Mouse (Mus musculus) forebrain, embryonic 15.5 days (tissue): ENCODE measurements around the gene Plekhd1. TPM values are rescaled to one million over a fixed set of nuclear protein-coding genes. Genes with fewer than 3 reads are reported as not detected.

ENCODE experiments used
- ATAC-seq: fragments of 200-750 bp; cut with Nextera tagmentation; replicated peaks from 2 replicates; pipeline ENCODE4 v1.8.0; 2017; ENCODE audit warnings: mild to moderate bottlenecking, moderate TSS enrichment, moderate library complexity
- H3K27ac ChIP-seq: fragments of 300-500 bp; sonication (generic); replicated peaks from 2 replicates; pipeline ENCODE4 v1.5.1; 2015; ENCODE audit warnings: mild to moderate bottlenecking, inconsistent platforms
- H3K27me3 ChIP-seq: fragments of 300-500 bp; sonication (generic); 2 replicates; pipeline ENCODE4 v1.6.1; 2015; ENCODE audit warnings: inconsistent platforms
- H3K36me3 ChIP-seq: fragments of 300-500 bp; sonication (generic); 2 replicates; pipeline ENCODE4 v1.6.1; 2015; ENCODE audit warnings: mild to moderate bottlenecking, inconsistent platforms
- H3K4me1 ChIP-seq: fragments of 300-500 bp; sonication (generic); 2 replicates; pipeline ENCODE4 v1.6.1; 2015; ENCODE audit warnings: inconsistent platforms
- H3K4me2 ChIP-seq: fragments of 300-500 bp; sonication (generic); replicated peaks from 2 replicates; pipeline ENCODE4 v1.6.1; 2015; ENCODE audit warnings: mild to moderate bottlenecking, inconsistent platforms
- H3K4me3 ChIP-seq: fragments of 300-500 bp; sonication (generic); 2 replicates; pipeline ENCODE4 v1.5.1; 2015; ENCODE audit warnings: mild to moderate bottlenecking, inconsistent platforms
- H3K9ac ChIP-seq: fragments of 300-500 bp; sonication (generic); replicated peaks from 2 replicates; pipeline ENCODE4 v1.6.1; 2015; ENCODE audit warnings: mild to moderate bottlenecking, inconsistent platforms
- H3K9me3 ChIP-seq: fragments of 300-500 bp; sonication (generic); 2 replicates; pipeline ENCODE4 v1.6.1; 2016; ENCODE audit warnings: inconsistent platforms
- WGBS: fragments of 180-500 bp; shearing (Covaris S2); methylation state at CpG from one replicate; pipeline ENCODE4 v1.1.7; 2015; ENCODE audit warnings: mixed read lengths; 5-methylcytosine and 5-hydroxymethylcytosine counted together
- polyA plus RNA-seq: library from polyadenylated mRNA; unstranded; fragments of >200 nt; fragmentation: Nextera tagmentation; extraction: Ambion mirVana; gene quantifications from 2 replicates; pipeline ENCODE4 v1.2.1, GENCODE M21; 2015

Plekhd1 gene
- polyA plus RNA-seq, 1 experiment from 2014 or later = 0.89 TPM

DNA sequence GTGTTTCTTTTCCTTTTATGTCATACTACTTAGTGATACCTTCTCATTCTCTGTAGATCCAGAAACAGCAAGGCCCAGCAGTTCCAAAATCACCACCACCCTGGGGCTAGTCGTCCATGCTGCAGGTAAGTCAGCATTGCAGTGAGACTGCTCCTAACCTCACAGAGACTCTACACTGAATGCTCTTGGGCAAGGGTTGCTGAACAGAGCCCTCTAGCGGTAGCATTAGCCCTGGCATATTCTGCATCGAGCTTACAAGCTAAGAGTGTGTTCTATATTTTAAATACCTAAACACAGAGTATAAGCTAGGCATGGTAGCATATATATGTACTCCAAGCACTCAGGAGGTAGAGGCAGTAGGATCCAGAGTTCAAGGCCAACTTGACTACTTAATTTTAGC, 19.2 kb upstream of the Plekhd1 start:
- ATAC-seq = no peak
- WGBS = 15% methylated on average over 3 of the region's 3 CpGs
- H3K36me3 ChIP-seq = peaks cover 30% of the 10 kb centered on the region

DNA sequence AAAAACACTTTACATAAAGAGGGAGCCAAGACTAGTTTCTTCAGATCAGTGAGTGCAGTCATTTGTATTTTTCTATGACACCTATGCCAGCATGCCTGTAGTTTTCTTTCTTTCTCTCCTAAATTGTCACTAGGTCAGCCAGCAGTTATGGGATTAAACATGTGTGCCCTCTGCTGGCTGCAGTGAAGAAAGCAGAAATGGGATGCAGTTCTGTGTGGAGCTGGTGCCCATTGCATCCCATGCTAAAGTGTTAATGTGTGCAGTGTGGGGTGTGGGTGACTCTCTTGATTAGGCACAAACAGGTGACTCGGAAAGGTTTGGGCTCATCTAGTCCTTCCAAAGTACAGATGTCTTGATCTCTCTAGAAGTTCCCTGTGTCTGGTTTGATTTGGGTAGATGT, 11.1 kb upstream of the Plekhd1 start:
- Histone ChIP-seq H3K9me3 (no peaks in the 10 kb centered on the region), H3K9ac (no peak overlapping the region), H3K27ac (no peak overlapping the region), H3K4me3 (no peak overlapping the region), H3K36me3 (peaks cover 10% of the 10 kb centered on the region), H3K4me1 (no peaks in the 10 kb centered on the region), H3K27me3 (no peaks in the 10 kb centered on the region), H3K4me2 (no peak overlapping the region)
- WGBS = 88% methylated on average over 1 of the region's 1 CpGs
- ATAC-seq = no peak

More for the DNA sequence above, 19.2 kb upstream of the Plekhd1 start:
- Histone ChIP-seq H3K4me2 (no peak overlapping the region), H3K4me1 (no peaks in the 10 kb centered on the region), H3K9ac (no peak overlapping the region), H3K27me3 (no peaks in the 10 kb centered on the region), H3K4me3 (no peak overlapping the region), H3K27ac (no peak overlapping the region), H3K9me3 (no peaks in the 10 kb centered on the region)

- no peak for ATAC-seq
- Histone ChIP-seq H3K36me3 (no peaks in the 10 kb centered on the region; the same call in 1 of the 2 replicates), H3K9me3 (no peaks in the 10 kb centered on the region), H3K4me3 (no peak overlapping the region), H3K9ac (no peak overlapping the region), H3K4me1 (peaks cover 8% of the 10 kb centered on the region; the same call in 1 of the 2 replicates), H3K27me3 (no peaks in the 10 kb centered on the region), H3K27ac (no peak overlapping the region), H3K4me2 (no peak overlapping the region)
- WGBS = 96% methylated on average over 3 of the region's 3 CpGs
Measured at GRCm38 (mm10) chr12:80683554-80683953, 8.8 kb upstream of the Plekhd1 start.

- no peak for ATAC-seq
- H3K4me2 ChIP-seq = no peak overlapping the region
- H3K36me3 ChIP-seq = no peaks in the 10 kb centered on the region; the same call in 1 of the 2 replicates
- no peaks in the 10 kb centered on the region for H3K9me3 ChIP-seq
- H3K4me3 ChIP-seq = no peak overlapping the region
- no peak overlapping the region for H3K27ac ChIP-seq
- no peak overlapping the region for H3K9ac ChIP-seq
- 64% methylated on average over 3 of the region's 3 CpGs for WGBS
- no peaks in the 10 kb centered on the region for H3K27me3 ChIP-seq
- H3K4me1 ChIP-seq = peaks cover 8% of the 10 kb centered on the region; the same call in 1 of the 2 replicates
Measured at GRCm38 (mm10) chr12:80684316-80684715, 8.1 kb upstream of the Plekhd1 start.

DNA sequence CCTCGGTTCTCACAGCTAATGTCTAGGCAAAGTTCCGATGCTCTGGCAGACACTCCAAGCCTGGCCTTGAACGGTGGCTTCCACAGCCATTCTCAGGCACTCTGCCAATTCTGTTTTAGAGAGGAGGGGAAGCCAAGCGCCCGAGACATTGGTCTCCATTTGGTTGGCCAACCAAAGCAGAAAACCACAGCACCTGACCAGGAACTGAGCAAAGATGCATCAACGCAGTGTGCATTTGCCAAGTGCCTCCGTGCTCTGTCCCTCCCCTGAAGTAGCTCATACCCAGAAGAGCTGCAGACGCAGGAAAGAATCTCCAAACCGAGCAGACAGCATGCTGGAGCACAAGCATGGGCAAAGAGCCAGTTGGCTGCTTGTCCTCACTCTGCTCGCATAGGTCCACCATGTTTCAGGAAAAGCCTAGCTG, 4.6 kb upstream of the Plekhd1 start:
- 49% methylated on average over 10 of the region's 10 CpGs for WGBS
- peaks cover 22% of the 10 kb centered on the region for H3K4me1 ChIP-seq
- no peaks in the 10 kb centered on the region for H3K36me3 ChIP-seq
- no peak overlapping the region for H3K9ac ChIP-seq
- H3K4me2 ChIP-seq = no peak overlapping the region
- no peak overlapping the region for H3K4me3 ChIP-seq
- ATAC-seq = peak; percentile 67
- H3K9me3 ChIP-seq = no peaks in the 10 kb centered on the region
- H3K27me3 ChIP-seq = peaks cover 23% of the 10 kb centered on the region
- H3K27ac ChIP-seq = 0 out of 2 replicates have a peak overlapping the region, but pooled peaks have one; percentile 19

GRCm38 (mm10) chr12:80689696-80690095, 2.7 kb upstream of the Plekhd1 start:
- no peaks in the 10 kb centered on the region for H3K36me3 ChIP-seq
- no peak for ATAC-seq
- no peaks in the 10 kb centered on the region for H3K9me3 ChIP-seq
- H3K27me3 ChIP-seq = peaks cover 38% of the 10 kb centered on the region
- no peak overlapping the region for H3K27ac ChIP-seq
- WGBS = 65% methylated on average over 5 of the region's 5 CpGs
- no peak overlapping the region for H3K4me3 ChIP-seq
- no peak overlapping the region for H3K9ac ChIP-seq
- peaks cover 25% of the 10 kb centered on the region for H3K4me1 ChIP-seq
- H3K4me2 ChIP-seq = no peak overlapping the region

GRCm38 (mm10) chr12:80691671-80692091, 710 bp upstream of the Plekhd1 start:
- WGBS = 11% methylated on average over 12 of the region's 12 CpGs
- Histone ChIP-seq H3K9ac (no peak overlapping the region), H3K9me3 (no peaks in the 10 kb centered on the region), H3K27me3 (peaks cover 42% of the 10 kb centered on the region), H3K27ac (no peak overlapping the region), H3K4me1 (peaks cover 25% of the 10 kb centered on the region), H3K4me2 (peak overlapping the region; percentile 52; the same call in 1 of the 2 replicates), H3K36me3 (no peaks in the 10 kb centered on the region), H3K4me3 (peak overlapping the region; percentile 36; the same call in 1 of the 2 replicates)
- no peak for ATAC-seq

DNA sequence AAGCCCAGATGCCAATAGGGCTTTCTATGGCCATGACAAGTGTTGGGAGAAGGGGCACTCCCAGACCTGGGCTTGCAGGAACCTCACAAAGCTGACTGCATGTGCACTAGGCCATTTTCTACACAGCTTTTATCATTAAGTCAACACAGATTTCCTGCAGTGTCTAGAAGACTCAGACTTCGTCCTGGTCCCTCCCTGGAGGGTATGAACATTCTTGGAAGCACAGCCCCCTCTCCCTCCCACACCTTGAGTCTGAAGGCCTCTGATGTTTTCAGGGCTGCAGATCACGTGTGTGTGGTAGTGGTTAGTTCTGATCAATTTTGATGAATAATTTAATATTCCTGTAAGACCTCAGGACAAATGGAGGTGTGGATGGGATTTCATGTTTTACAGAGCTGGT, 1.3 kb downstream of the Plekhd1 start:
- Histone ChIP-seq H3K27me3 (peaks cover 42% of the 10 kb centered on the region), H3K27ac (no peak overlapping the region), H3K4me3 (no peak overlapping the region), H3K9me3 (no peaks in the 10 kb centered on the region), H3K4me2 (no peak overlapping the region), H3K36me3 (no peaks in the 10 kb centered on the region), H3K9ac (no peak overlapping the region), H3K4me1 (peaks cover 17% of the 10 kb centered on the region)
- ATAC-seq = no peak
- WGBS = 75% methylated on average over 2 of the region's 2 CpGs

DNA sequence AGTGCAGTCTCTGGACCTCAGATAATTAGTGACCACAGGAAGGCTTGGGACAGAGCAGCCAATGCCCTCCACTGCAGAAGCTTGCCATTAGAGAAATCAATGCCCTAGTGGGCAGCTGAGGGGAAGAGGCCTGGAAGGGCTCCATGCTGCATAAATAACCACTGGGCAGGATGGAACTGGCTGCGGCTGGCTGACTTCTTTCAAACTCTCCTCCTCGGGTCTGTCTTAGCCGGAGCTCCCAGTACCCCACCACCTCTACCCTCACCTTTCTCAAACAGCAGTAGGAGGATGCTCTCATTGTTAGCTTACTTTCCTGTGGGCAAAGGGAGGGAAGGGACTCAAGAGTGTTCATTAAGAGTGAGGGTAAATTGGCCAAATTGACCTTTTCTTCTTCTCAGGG, 2.6 kb downstream of the Plekhd1 start:
- H3K9ac ChIP-seq = no peak overlapping the region
- no peak overlapping the region for H3K4me3 ChIP-seq
- no peak overlapping the region for H3K27ac ChIP-seq
- peaks cover 42% of the 10 kb centered on the region for H3K27me3 ChIP-seq
- no peaks in the 10 kb centered on the region for H3K36me3 ChIP-seq
- no peak overlapping the region for H3K4me2 ChIP-seq
- peaks cover 17% of the 10 kb centered on the region for H3K4me1 ChIP-seq
- 64% methylated on average over 3 of the region's 3 CpGs for WGBS
- no peaks in the 10 kb centered on the region for H3K9me3 ChIP-seq
- ATAC-seq = no peak

- ATAC-seq = no peak
Measured at GRCm38 (mm10) chr12:80698526-80699143, 6.2 kb downstream of the Plekhd1 start.

DNA sequence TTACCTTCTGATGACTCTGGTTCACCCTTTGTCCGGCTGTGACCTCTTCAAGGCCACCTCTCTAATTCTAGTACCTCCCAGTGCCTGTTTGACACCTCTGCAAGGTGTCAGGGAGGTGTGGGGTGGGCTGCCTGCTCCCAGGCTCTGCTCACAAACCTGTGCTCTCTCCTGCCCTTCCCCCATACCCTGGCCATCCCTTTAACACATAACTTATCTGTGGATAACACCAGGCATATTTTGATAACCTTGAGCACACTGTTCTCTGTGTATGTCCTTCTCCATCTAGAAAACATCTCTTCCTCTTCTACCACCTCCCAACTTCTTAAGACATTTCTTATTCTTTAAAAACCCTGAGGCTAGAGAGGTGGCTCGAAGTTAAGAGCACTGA, 6.7 kb downstream of the Plekhd1 start:
- WGBS = 78% methylated on average over 2 of the region's 2 CpGs

More at GRCm38 (mm10) chr12:80698526-80699143, 6.2 kb downstream of the Plekhd1 start:
- no peak overlapping the region for H3K4me3 ChIP-seq
- H3K4me2 ChIP-seq = no peak overlapping the region
- no peak overlapping the region for H3K27ac ChIP-seq
- no peaks in the 10 kb centered on the region for H3K4me1 ChIP-seq
- H3K27me3 ChIP-seq = peaks cover 11% of the 10 kb centered on the region
- no peaks in the 10 kb centered on the region for H3K36me3 ChIP-seq
- WGBS = 92% methylated on average over 5 of the region's 5 CpGs
- H3K9me3 ChIP-seq = no peaks in the 10 kb centered on the region
- H3K9ac ChIP-seq = no peak overlapping the region

DNA sequence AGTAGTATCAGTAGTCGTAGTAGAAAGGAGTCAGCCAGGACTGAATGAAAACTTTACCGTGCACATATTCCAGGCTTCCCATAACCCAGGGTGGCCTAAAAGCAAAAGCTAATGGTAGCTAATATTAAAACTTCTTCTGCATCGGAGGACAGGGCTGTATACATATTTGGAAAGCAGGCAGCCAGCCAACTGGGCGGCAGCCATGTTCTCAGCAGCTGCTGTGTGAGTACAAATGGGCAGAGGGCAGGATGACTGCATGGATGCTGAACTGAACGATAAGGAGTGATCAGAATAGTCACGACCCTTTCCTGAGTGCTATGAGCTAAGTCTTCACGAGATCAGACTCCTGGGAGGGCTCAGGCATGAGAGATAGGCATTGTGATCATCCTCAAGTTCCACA, 8.9 kb downstream of the Plekhd1 start:
- Histone ChIP-seq H3K9ac (no peak overlapping the region), H3K4me1 (peaks cover 6% of the 10 kb centered on the region), H3K9me3 (no peaks in the 10 kb centered on the region), H3K4me3 (no peak overlapping the region), H3K36me3 (no peaks in the 10 kb centered on the region), H3K4me2 (no peak overlapping the region), H3K27ac (no peak overlapping the region), H3K27me3 (no peaks in the 10 kb centered on the region)
- WGBS = 64% methylated on average over 7 of the region's 7 CpGs
- no peak for ATAC-seq

More for the DNA sequence above, 6.7 kb downstream of the Plekhd1 start:
- Histone ChIP-seq H3K27ac (no peak overlapping the region), H3K9me3 (no peaks in the 10 kb centered on the region), H3K36me3 (no peaks in the 10 kb centered on the region), H3K4me2 (no peak overlapping the region), H3K9ac (no peak overlapping the region), H3K4me3 (no peak overlapping the region), H3K27me3 (peaks cover 7% of the 10 kb centered on the region; the same call in 1 of the 2 replicates), H3K4me1 (no peaks in the 10 kb centered on the region)
- no peak for ATAC-seq
